Mouse (Mus musculus) heart, postnatal 25 days (tissue): ENCODE results near the gene Coil. TPM values are rescaled to one million over a fixed set of nuclear protein-coding genes. Genes with fewer than 3 reads are reported as not detected.

Experiments used
- DNase-seq: peaks from one replicate; pipeline ENCODE4 v3.0.0; 2022; ENCODE audit warnings: low spot score
- intact Hi-C: fragments of 180-260 bp; cut with DNase I; formaldehyde crosslinking; loops from one replicate; pipeline ENCODE4 v1.15.1; 2025
- total RNA-seq, 2 experiments: library from RNA; stranded (reverse); gene quantifications; 2 replicates each; pipeline ENCODE4 v1.2.3; 2021

The Coil gene
- total RNA-seq = 1 to 10 TPM; 4.6 to 4.9 TPM

GRCm38 (mm10) chr11:88970202-88970732, at the start of gene Coil:
TSS of gene Coil (plus strand) at chr11:88970252.
- intact Hi-C loops = loop anchor here (5.0 kb wide), 1 partner anchor 123 kb away; no protein-coding TSS in a partner anchor
- peak; percentile 15 for DNase-seq

GRCm38 (mm10) chr11:88926566-88926965, 43.5 kb upstream of the Coil start:
- intact Hi-C loops = no loop called here
- DNase-seq = no peak

- intact Hi-C loops = no loop called here
- no peak for DNase-seq
These were observed 38.1 kb upstream of the Coil start for GRCm38 (mm10) chr11:88931692-88932530.

GRCm38 (mm10) chr11:88933030-88933429, 37.0 kb upstream of the Coil start:
- intact Hi-C loops = no loop called here

GRCm38 (mm10) chr11:88934089-88935000, 35.7 kb upstream of the Coil start:
- no peak for DNase-seq
- intact Hi-C loops = no loop called here

More at GRCm38 (mm10) chr11:88933030-88933429, 37.0 kb upstream of the Coil start:
- DNase-seq = no peak

GRCm38 (mm10) chr11:88937886-88938285, 32.2 kb upstream of the Coil start:
- intact Hi-C loops = no loop called here
- no peak for DNase-seq

GRCm38 (mm10) chr11:88938770-88939169, 31.3 kb upstream of the Coil start:
- intact Hi-C loops = no loop called here

GRCm38 (mm10) chr11:88939634-88940033, 30.4 kb upstream of the Coil start:
- no peak for DNase-seq
- intact Hi-C loops = no loop called here

More at GRCm38 (mm10) chr11:88938770-88939169, 31.3 kb upstream of the Coil start:
- DNase-seq = no peak

GRCm38 (mm10) chr11:88941489-88941888, 28.6 kb upstream of the Coil start:
- DNase-seq = no peak
- intact Hi-C loops = no loop called here

GRCm38 (mm10) chr11:88945971-88946585, 24.0 kb upstream of the Coil start:
- intact Hi-C loops = no loop called here
- no peak for DNase-seq

- intact Hi-C loops = no loop called here
- DNase-seq = no peak
These were observed 21.2 kb upstream of the Coil start for GRCm38 (mm10) chr11:88948896-88949295.

GRCm38 (mm10) chr11:88949802-88950639, 20.0 kb upstream of the Coil start:
- intact Hi-C loops = no loop called here
- no peak for DNase-seq

- intact Hi-C loops = no loop called here
- DNase-seq = no peak
These were observed 19.3 kb upstream of the Coil start for GRCm38 (mm10) chr11:88950640-88951250.

GRCm38 (mm10) chr11:88951576-88951975, 18.5 kb upstream of the Coil start:
- intact Hi-C loops = no loop called here

GRCm38 (mm10) chr11:88952117-88952516, 17.9 kb upstream of the Coil start:
- DNase-seq = no peak
- intact Hi-C loops = no loop called here

More at GRCm38 (mm10) chr11:88951576-88951975, 18.5 kb upstream of the Coil start:
- no peak for DNase-seq

- intact Hi-C loops = no loop called here
- DNase-seq = no peak
These were observed 16.5 kb upstream of the Coil start for GRCm38 (mm10) chr11:88953582-88953981.

- intact Hi-C loops = loop anchor here (2.0 to 5.0 kb wide), 3 partner anchors 48 to 106 kb away; partner anchors contain the start of gene Akap1
- DNase-seq = no peak
These were observed 15.2 kb upstream of the Coil start for GRCm38 (mm10) chr11:88954803-88955202.

GRCm38 (mm10) chr11:88955217-88955969, 14.7 kb upstream of the Coil start, which contains the start of gene Scpep1:
TSS of gene Scpep1 (minus strand) at chr11:88955465.
- intact Hi-C loops = loop anchor here (2.0 to 5.0 kb wide), 3 partner anchors 48 to 107 kb away; partner anchors contain the start of gene Akap1
- peak; percentile 94 for DNase-seq
